Mouse (Mus musculus) heart, embryonic 13.5 days (tissue): Measurements from ENCODE around the gene Lsm2. TPM values are rescaled to one million over a fixed set of nuclear protein-coding genes. Genes with fewer than 3 reads are reported as not detected.
"Not testable (repeated sequence)": the region's sequence is repeated elsewhere in the genome, so short reads cannot be mapped to it uniquely, and the experiment has no call there.

Source experiments
- ATAC-seq: fragments of 200-750 bp; cut with Nextera tagmentation; 2 replicates; pipeline ENCODE4 v1.8.0; 2017; ENCODE audit warnings: moderate TSS enrichment; ENCODE audit not compliant: insufficient number of reproducible peaks, low FRiP score, low TSS enrichment; ENCODE audit errors: extremely low read depth
- H3K27ac ChIP-seq: fragments of 300-500 bp; sonication (generic); replicated peaks from 2 replicates; pipeline ENCODE4 v1.5.1; 2015; ENCODE audit warnings: moderate library complexity, mild to moderate bottlenecking, inconsistent platforms
- H3K27me3 ChIP-seq: fragments of 300-500 bp; sonication (generic); replicated peaks from 2 replicates; pipeline ENCODE4 v1.6.1; 2015; ENCODE audit warnings: mild to moderate bottlenecking, inconsistent platforms
- H3K36me3 ChIP-seq: fragments of 300-500 bp; sonication (generic); 2 replicates; pipeline ENCODE4 v1.6.1; 2015; ENCODE audit warnings: mild to moderate bottlenecking, inconsistent platforms
- H3K4me1 ChIP-seq: fragments of 300-500 bp; sonication (generic); 2 replicates; pipeline ENCODE4 v1.6.1; 2015; ENCODE audit warnings: inconsistent platforms
- H3K4me2 ChIP-seq: fragments of 300-500 bp; sonication (generic); 2 replicates; pipeline ENCODE4 v1.6.1; 2015; ENCODE audit warnings: inconsistent platforms, mild to moderate bottlenecking, moderate library complexity
- H3K4me3 ChIP-seq: fragments of 300-500 bp; sonication (generic); 2 replicates; pipeline ENCODE4 v1.5.1; 2015; ENCODE audit warnings: moderate library complexity, mild to moderate bottlenecking, inconsistent platforms
- H3K9ac ChIP-seq: fragments of 300-500 bp; sonication (generic); 2 replicates; pipeline ENCODE4 v1.6.1; 2015; ENCODE audit warnings: inconsistent platforms, mild to moderate bottlenecking, moderate library complexity
- H3K9me3 ChIP-seq: fragments of 300-500 bp; sonication (generic); 2 replicates; pipeline ENCODE4 v1.6.1; 2016; ENCODE audit warnings: inconsistent platforms
- WGBS: fragments of 180-500 bp; shearing (Covaris S2); methylation state at CpG from one replicate; pipeline ENCODE4 v1.1.7; 2015; ENCODE audit warnings: mixed read lengths; 5-methylcytosine and 5-hydroxymethylcytosine counted together
- polyA plus RNA-seq: library from polyadenylated mRNA; unstranded; fragments of >200 nt; fragmentation: Nextera tagmentation; extraction: Ambion mirVana; gene quantifications from 2 replicates; pipeline ENCODE4 v1.2.1, GENCODE M21; 2015

The Lsm2 gene
- polyA plus RNA-seq, 1 experiment from 2014 or later = 145 TPM

GRCm38 (mm10) chr17:35024691-35025488 lies 43.2 kb downstream of the Lsm2 start:
- Histone ChIP-seq H3K4me1 (peaks cover 77% of the 10 kb centered on the region), H3K36me3 (no peaks in the 10 kb centered on the region), H3K9ac (peak overlapping the region; percentile 58), H3K9me3 (no peaks in the 10 kb centered on the region), H3K4me2 (no peak overlapping the region), H3K27ac (no peak overlapping the region), H3K4me3 (no peak overlapping the region), H3K27me3 (peaks cover 6% of the 10 kb centered on the region; the same call in 1 of the 2 replicates)
- no peak for ATAC-seq
- 63% methylated on average over 7 of the region's 10 CpGs for WGBS

DNA sequence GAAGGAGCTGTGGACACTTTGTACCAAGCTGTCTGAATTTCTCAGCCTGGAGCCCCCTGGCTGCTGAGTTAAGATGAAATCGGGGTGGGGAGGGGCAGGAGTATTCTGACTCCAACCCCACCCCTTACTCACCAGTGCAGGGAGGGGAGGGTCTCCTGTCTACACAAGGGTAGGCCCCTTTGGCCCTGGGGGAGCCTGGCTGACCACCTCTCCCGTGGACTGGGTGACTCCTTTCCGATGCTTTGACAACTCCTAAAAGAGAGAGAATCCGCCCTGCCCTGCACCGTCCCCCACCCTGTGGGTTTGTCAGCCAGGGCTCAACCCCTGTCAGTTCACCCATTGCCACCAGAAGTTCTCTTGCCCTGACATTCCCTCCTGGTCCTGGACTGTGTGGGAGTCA lies 44.5 kb downstream of the Lsm2 start:
- 83% methylated on average over 5 of the region's 5 CpGs for WGBS
- no peak overlapping the region for H3K27ac ChIP-seq
- H3K4me2 ChIP-seq = no peak overlapping the region
- no peak for ATAC-seq
- H3K36me3 ChIP-seq = no peaks in the 10 kb centered on the region
- H3K9me3 ChIP-seq = no peaks in the 10 kb centered on the region
- H3K9ac ChIP-seq = peak overlapping the region; percentile 6; the same call in 1 of the 2 replicates
- H3K4me1 ChIP-seq = peaks cover 73% of the 10 kb centered on the region
- no peak overlapping the region for H3K4me3 ChIP-seq
- 0 out of 2 replicates have a peak, but pooled peaks cover 4% of the 10 kb centered on the region for H3K27me3 ChIP-seq

- 37% methylated on average over 13 of the region's 13 CpGs for WGBS
- peak within 1 kb of the TSS; percentile 36 for H3K4me2 ChIP-seq
- 0 out of 2 replicates have a peak within 1 kb of the TSS, but pooled peaks have one; percentile 6 for H3K4me3 ChIP-seq
- H3K36me3 ChIP-seq = no peaks in the 10 kb centered on the region
- ATAC-seq = no peak
- H3K4me1 ChIP-seq = peaks cover 63% of the 10 kb centered on the region
- no peaks in the 10 kb centered on the region for H3K9me3 ChIP-seq
- H3K27ac ChIP-seq = 0 out of 2 replicates have a peak within 1 kb of the TSS, but pooled peaks have one; percentile 21
- H3K27me3 ChIP-seq = 0 out of 2 replicates have a peak, but pooled peaks cover 4% of the 10 kb centered on the region
- peak within 1 kb of the TSS; percentile 53 for H3K9ac ChIP-seq
Measured at GRCm38 (mm10) chr17:35027277-35028068, 45.8 kb downstream of the Lsm2 start, which contains the start of gene Sapcd1. Gene Sapcd1, minus strand, starts transcription at chr17:35028016.

DNA sequence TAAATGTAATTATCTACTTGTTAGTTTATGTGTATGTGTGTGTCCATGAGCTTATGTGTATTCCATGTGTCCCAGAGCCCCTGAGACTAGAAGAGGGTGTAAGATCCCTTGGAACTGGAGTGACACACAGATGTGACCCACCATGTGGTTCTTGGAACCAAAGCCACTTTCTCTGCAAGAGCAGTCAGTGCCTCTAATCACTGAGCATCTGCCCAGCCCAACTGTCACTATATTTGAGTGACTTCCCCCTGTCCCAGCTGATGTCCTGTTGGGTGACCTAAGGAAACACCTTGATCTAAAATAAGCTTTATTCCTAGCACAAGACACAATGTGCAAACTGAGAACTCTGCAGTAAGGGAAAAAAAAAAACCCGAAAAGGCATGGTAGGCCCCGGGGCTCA lies 46.7 kb downstream of the Lsm2 start:
- WGBS = 75% methylated on average over 2 of the region's 2 CpGs
- Histone ChIP-seq H3K36me3 (no peaks in the 10 kb centered on the region), H3K27me3 (0 out of 2 replicates have a peak, but pooled peaks cover 4% of the 10 kb centered on the region), H3K9ac (peak overlapping the region; percentile 28; the same call in 1 of the 2 replicates), H3K4me3 (no peak overlapping the region), H3K9me3 (no peaks in the 10 kb centered on the region), H3K27ac (no peak overlapping the region), H3K4me1 (peaks cover 55% of the 10 kb centered on the region), H3K4me2 (no peak overlapping the region)
- ATAC-seq = no peak

DNA sequence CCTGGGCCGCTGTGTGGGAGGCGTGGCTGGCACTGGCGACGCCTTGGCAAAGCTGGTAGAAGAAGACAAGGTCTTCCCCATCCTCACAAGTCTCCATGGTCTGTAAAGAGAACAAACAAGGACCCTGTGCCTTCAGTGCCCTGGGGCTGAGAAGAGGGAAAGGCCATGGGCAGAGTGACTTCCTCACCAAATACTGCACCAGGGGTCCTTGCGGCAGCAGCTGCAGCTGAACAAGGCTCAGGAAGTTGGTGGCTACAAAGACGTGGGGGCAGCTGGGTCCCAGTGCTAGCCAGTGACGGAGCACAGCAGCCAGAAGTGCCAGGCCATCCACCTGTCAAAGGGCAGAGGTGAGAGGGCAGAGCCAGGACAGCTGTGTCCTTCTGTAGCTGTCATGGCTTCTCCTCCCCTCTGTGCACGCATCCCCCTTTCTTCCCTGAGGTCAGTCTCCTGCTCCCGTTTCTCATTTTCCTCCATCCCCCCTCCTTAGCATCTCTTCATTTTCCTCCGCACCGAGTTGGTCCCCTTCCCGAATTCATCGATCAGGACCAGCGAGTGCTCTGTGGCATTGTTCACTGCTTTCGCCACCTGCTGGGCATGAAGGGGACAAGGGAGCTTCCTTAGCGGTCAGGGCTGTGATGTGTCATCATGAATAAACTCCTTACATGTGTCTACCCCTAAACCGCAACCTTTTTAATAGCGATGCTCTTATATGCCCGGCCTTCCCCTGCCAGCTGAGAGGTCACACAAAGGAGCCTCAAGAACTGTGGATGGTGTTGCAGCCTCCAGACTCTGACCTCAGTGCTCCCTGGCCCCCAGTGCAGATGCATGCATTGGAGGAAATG lies 48.2 kb downstream of the Lsm2 start:
- no peaks in the 10 kb centered on the region for H3K36me3 ChIP-seq
- peaks cover 39% of the 10 kb centered on the region for H3K4me1 ChIP-seq
- no peak for ATAC-seq
- WGBS = 40% methylated on average over 19 of the region's 19 CpGs
- H3K9ac ChIP-seq = 0 out of 2 replicates have a peak overlapping the region, but pooled peaks have one; percentile 28
- H3K9me3 ChIP-seq = no peaks in the 10 kb centered on the region
- no peak overlapping the region for H3K4me3 ChIP-seq
- no peak overlapping the region for H3K27ac ChIP-seq
- H3K27me3 ChIP-seq = 0 out of 2 replicates have a peak, but pooled peaks cover 4% of the 10 kb centered on the region
- H3K4me2 ChIP-seq = 0 out of 2 replicates have a peak overlapping the region, but pooled peaks have one; percentile 11

DNA sequence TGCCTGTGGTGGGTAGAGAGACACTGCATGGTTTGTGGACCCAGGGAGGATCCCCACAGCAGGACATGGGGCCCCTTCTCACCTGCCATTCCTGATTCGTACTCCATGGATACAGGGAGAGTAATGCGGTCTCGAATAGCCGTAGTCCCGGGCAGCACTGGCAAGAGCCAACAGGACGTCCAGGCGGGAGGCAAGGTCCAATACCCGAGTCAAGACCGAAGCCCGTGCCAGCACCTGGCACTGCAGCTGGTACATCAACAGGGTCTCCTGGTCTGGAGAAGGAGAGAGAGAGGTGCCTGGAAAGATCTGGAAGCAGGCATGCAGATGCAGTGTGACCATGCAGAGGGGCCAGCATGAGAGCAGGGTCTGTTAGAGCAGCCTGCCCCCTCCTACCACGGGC lies 49.6 kb downstream of the Lsm2 start:
- ATAC-seq = no peak
- H3K9ac ChIP-seq = no peak overlapping the region
- 88% methylated on average over 11 of the region's 11 CpGs for WGBS

GRCm38 (mm10) chr17:35031880-35032279 lies 50.2 kb downstream of the Lsm2 start:
- Histone ChIP-seq H3K36me3 (no peaks in the 10 kb centered on the region), H3K9me3 (no peaks in the 10 kb centered on the region), H3K27ac (no peak overlapping the region), H3K4me3 (no peak overlapping the region), H3K4me2 (no peak overlapping the region), H3K27me3 (0 out of 2 replicates have a peak, but pooled peaks cover 4% of the 10 kb centered on the region), H3K4me1 (peaks cover 21% of the 10 kb centered on the region), H3K9ac (no peak overlapping the region)
- 76% methylated on average over 7 of the region's 7 CpGs for WGBS
- no peak for ATAC-seq

More for the DNA sequence above, 49.6 kb downstream of the Lsm2 start:
- Histone ChIP-seq H3K9me3 (no peaks in the 10 kb centered on the region), H3K4me1 (peaks cover 27% of the 10 kb centered on the region), H3K27me3 (0 out of 2 replicates have a peak, but pooled peaks cover 4% of the 10 kb centered on the region), H3K4me2 (no peak overlapping the region), H3K27ac (no peak overlapping the region), H3K36me3 (no peaks in the 10 kb centered on the region), H3K4me3 (no peak overlapping the region)

DNA sequence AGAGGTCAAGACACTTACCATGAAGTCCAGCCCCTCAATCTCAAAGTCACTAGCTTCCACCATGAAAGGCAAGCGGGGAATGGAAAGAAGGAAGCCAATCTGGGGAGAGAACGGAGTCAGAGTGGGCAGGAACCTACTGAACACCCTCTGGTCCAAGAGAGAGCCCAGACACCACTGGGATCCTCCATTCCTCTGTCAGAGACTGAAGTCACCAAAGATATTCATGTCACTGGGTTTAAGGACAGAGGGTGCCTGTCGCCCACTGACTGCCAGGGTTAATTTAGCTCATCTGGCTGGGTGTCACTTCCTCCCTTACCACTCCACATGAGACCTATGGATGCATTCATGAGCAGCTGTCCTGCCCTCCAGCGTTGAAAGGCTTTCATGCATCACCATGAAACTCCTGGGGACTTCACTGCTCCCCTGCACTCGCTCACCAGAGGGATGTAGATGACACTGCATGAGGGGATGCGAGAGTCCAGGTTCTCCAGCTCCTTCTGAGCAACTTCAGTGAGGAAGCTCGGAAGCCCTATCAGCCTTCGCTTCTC lies 50.7 kb downstream of the Lsm2 start:
- WGBS = 62% methylated on average over 8 of the region's 8 CpGs

GRCm38 (mm10) chr17:35033703-35034102 lies 52.0 kb downstream of the Lsm2 start:
- not testable (repeated sequence) for H3K4me2 ChIP-seq, H3K9me3 ChIP-seq, ATAC-seq, H3K27ac ChIP-seq, H3K36me3 ChIP-seq, H3K9ac ChIP-seq, H3K27me3 ChIP-seq, H3K4me3 ChIP-seq, H3K4me1 ChIP-seq
- WGBS = 33% methylated on average over 1 of the region's 1 CpGs

More for the DNA sequence above, 50.7 kb downstream of the Lsm2 start:
- H3K27ac ChIP-seq = no peak overlapping the region
- H3K36me3 ChIP-seq = no peaks in the 10 kb centered on the region
- H3K4me2 ChIP-seq = no peak overlapping the region
- no peak for ATAC-seq
- 0 out of 2 replicates have a peak, but pooled peaks cover 4% of the 10 kb centered on the region for H3K27me3 ChIP-seq
- no peaks in the 10 kb centered on the region for H3K9me3 ChIP-seq
- H3K9ac ChIP-seq = no peak overlapping the region
- peaks cover 16% of the 10 kb centered on the region for H3K4me1 ChIP-seq
- H3K4me3 ChIP-seq = no peak overlapping the region

DNA sequence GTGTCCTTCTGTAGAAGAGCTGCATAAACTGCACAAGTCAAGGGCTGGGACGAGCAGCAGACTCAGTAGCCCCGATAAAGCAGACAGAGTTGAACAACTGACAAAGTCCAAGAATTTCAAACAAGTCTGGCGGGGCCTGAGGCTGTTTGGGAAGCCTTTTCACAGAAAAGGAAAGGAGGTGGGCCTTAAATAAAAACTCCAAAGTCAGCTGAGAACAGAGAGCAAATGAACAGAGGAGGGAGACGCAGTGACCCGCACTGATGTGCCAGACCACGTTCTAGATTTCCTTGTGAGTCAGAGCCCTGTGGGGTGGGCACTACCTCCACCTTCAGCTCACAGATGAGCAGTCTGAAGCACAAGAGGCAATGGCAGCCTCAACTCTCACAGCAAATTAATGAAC lies 53.2 kb downstream of the Lsm2 start:
- no peak overlapping the region for H3K4me3 ChIP-seq
- H3K4me1 ChIP-seq = peaks cover 2% of the 10 kb centered on the region
- 0 out of 2 replicates have a peak, but pooled peaks cover under 1% of the 10 kb centered on the region for H3K27me3 ChIP-seq
- no peaks in the 10 kb centered on the region for H3K36me3 ChIP-seq
- no peaks in the 10 kb centered on the region for H3K9me3 ChIP-seq
- H3K4me2 ChIP-seq = no peak overlapping the region
- 66% methylated on average over 6 of the region's 6 CpGs for WGBS
- H3K27ac ChIP-seq = no peak overlapping the region
- no peak for ATAC-seq
- no peak overlapping the region for H3K9ac ChIP-seq
